Mouse (Mus musculus) lung, embryonic 14.5 days (tissue): Measurements from ENCODE around the gene Catsperd. TPM values are rescaled to one million over a fixed set of nuclear protein-coding genes. Genes with fewer than 3 reads are reported as not detected.

Experiments used
- ATAC-seq: fragments of 200-750 bp; cut with Nextera tagmentation; 2 replicates; pipeline ENCODE4 v1.8.0; 2017; ENCODE audit warnings: mild to moderate bottlenecking, moderate TSS enrichment, moderate library complexity; ENCODE audit not compliant: insufficient read depth
- DNase-seq: peaks from one replicate; pipeline ENCODE4 v3.0.0-alpha.2; 2015
- H3K27ac ChIP-seq: fragments of 300-500 bp; sonication (generic); 2 replicates; pipeline ENCODE4 v1.5.1; 2014; ENCODE audit warnings: low read depth, mild to moderate bottlenecking, moderate library complexity
- H3K27me3 ChIP-seq: fragments of 300-500 bp; sonication (generic); 2 replicates; pipeline ENCODE4 v1.6.1; 2014; ENCODE audit warnings: low read length, control low read depth; ENCODE audit not compliant: insufficient read depth
- H3K36me3 ChIP-seq: fragments of 300-500 bp; sonication (generic); 2 replicates; pipeline ENCODE4 v1.6.1; 2014; ENCODE audit warnings: control low read depth; ENCODE audit not compliant: insufficient read depth
- H3K4me1 ChIP-seq: fragments of 300-500 bp; sonication (generic); 2 replicates; pipeline ENCODE4 v1.6.1; 2014; ENCODE audit warnings: antibody characterized with exemption, control low read depth; ENCODE audit not compliant: insufficient read depth
- H3K4me2 ChIP-seq: fragments of 300-500 bp; sonication (generic); 2 replicates; pipeline ENCODE4 v1.6.1; 2014; ENCODE audit warnings: mild to moderate bottlenecking
- H3K4me3 ChIP-seq: fragments of 300-500 bp; sonication (generic); 2 replicates; pipeline ENCODE4 v1.5.1; 2014; ENCODE audit warnings: low read depth, low read length
- H3K9ac ChIP-seq: fragments of 300-500 bp; sonication (generic); 2 replicates; pipeline ENCODE4 v1.6.1; 2014
- H3K9me3 ChIP-seq: fragments of 300-500 bp; sonication (generic); 2 replicates; pipeline ENCODE4 v1.6.1; 2016; ENCODE audit warnings: low read depth, low read length, control low read depth
- CTCF ChIP-seq: IDR thresholded peaks from 2 replicates; pipeline ENCODE4 v1.5.1; 2016; ENCODE audit warnings: antibody characterized with exemption, low read depth
- WGBS: fragments of 180-500 bp; shearing (Covaris S2); extraction: QIAGEN DNeasy Blood & Tissue Kit; methylation state at CpG from one replicate; pipeline ENCODE4 v1.1.7; 2014; 5-methylcytosine and 5-hydroxymethylcytosine counted together
- polyA plus RNA-seq: library from polyadenylated mRNA; unstranded; fragments of >200 nt; fragmentation: Nextera tagmentation; extraction: Ambion mirVana; gene quantifications from 2 replicates; pipeline ENCODE4 v1.2.1, GENCODE M21; 2014

Gene Catsperd
- polyA plus RNA-seq, 1 experiment from 2014 or later = 0.57 TPM

GRCm38 (mm10) chr17:56683546-56684140 is 55.7 kb downstream of the Catsperd start:
- H3K27me3 ChIP-seq = no peaks in the 10 kb centered on the region
- no peak overlapping the region for H3K27ac ChIP-seq
- no peak overlapping the region for H3K9ac ChIP-seq
- no peak for ATAC-seq
- H3K9me3 ChIP-seq = no peaks in the 10 kb centered on the region
- H3K4me1 ChIP-seq = no peaks in the 10 kb centered on the region
- peaks cover 84% of the 10 kb centered on the region for H3K36me3 ChIP-seq
- H3K4me2 ChIP-seq = no peak overlapping the region
- no peak for DNase-seq
- H3K4me3 ChIP-seq = no peak overlapping the region
- 86% methylated on average over 5 of the region's 5 CpGs for WGBS
- TF ChIP-seq CTCF = no peak

- no peak overlapping the region for H3K9ac ChIP-seq
- no peak overlapping the region for H3K4me2 ChIP-seq
- DNase-seq (no peak), ATAC-seq (no peak)
- no peak for TF ChIP-seq CTCF
- WGBS = 78% methylated on average over 2 of the region's 2 CpGs
- no peaks in the 10 kb centered on the region for H3K9me3 ChIP-seq
- H3K4me3 ChIP-seq = no peak overlapping the region
- H3K4me1 ChIP-seq = no peaks in the 10 kb centered on the region
- no peak overlapping the region for H3K27ac ChIP-seq
- no peaks in the 10 kb centered on the region for H3K27me3 ChIP-seq
- H3K36me3 ChIP-seq = peaks cover 82% of the 10 kb centered on the region
Observed at GRCm38 (mm10) chr17:56684649-56685048, 56.7 kb downstream of the Catsperd start.

- no peak overlapping the region for H3K4me3 ChIP-seq
- H3K27ac ChIP-seq = no peak overlapping the region
- no peak for DNase-seq
- no peak for TF ChIP-seq CTCF
- no peak overlapping the region for H3K9ac ChIP-seq
- peaks cover 86% of the 10 kb centered on the region for H3K36me3 ChIP-seq
- ATAC-seq = no peak
- no peak overlapping the region for H3K4me2 ChIP-seq
- H3K9me3 ChIP-seq = no peaks in the 10 kb centered on the region
- no peaks in the 10 kb centered on the region for H3K4me1 ChIP-seq
- 88% methylated on average over 4 of the region's 4 CpGs for WGBS
- H3K27me3 ChIP-seq = no peaks in the 10 kb centered on the region
Observed at GRCm38 (mm10) chr17:56686801-56687200, 58.9 kb downstream of the Catsperd start.

- Histone ChIP-seq H3K27ac (no peak overlapping the region), H3K27me3 (no peaks in the 10 kb centered on the region), H3K36me3 (peaks cover 88% of the 10 kb centered on the region), H3K9me3 (no peaks in the 10 kb centered on the region), H3K4me2 (no peak overlapping the region), H3K4me3 (no peak overlapping the region), H3K9ac (no peak overlapping the region), H3K4me1 (no peaks in the 10 kb centered on the region)
- no peak for DNase-seq
- no peak for TF ChIP-seq CTCF
- ATAC-seq = no peak
Observed at GRCm38 (mm10) chr17:56688045-56688444, 60.1 kb downstream of the Catsperd start.

- Histone ChIP-seq H3K27me3 (no peaks in the 10 kb centered on the region), H3K36me3 (peaks cover 89% of the 10 kb centered on the region), H3K4me2 (no peak overlapping the region), H3K27ac (no peak overlapping the region), H3K4me3 (no peak overlapping the region), H3K9me3 (no peaks in the 10 kb centered on the region), H3K4me1 (no peaks in the 10 kb centered on the region), H3K9ac (no peak overlapping the region)
- TF ChIP-seq CTCF = no peak
- ATAC-seq = no peak
- WGBS = 83% methylated on average over 2 of the region's 2 CpGs
- no peak for DNase-seq
Observed at GRCm38 (mm10) chr17:56688689-56689088, 60.7 kb downstream of the Catsperd start.

- no peak overlapping the region for H3K9ac ChIP-seq
- no peaks in the 10 kb centered on the region for H3K4me1 ChIP-seq
- no peak overlapping the region for H3K4me2 ChIP-seq
- no peak for ATAC-seq
- no peak overlapping the region for H3K27ac ChIP-seq
- DNase-seq = no peak
- no peak overlapping the region for H3K4me3 ChIP-seq
- H3K27me3 ChIP-seq = no peaks in the 10 kb centered on the region
- no peaks in the 10 kb centered on the region for H3K9me3 ChIP-seq
- H3K36me3 ChIP-seq = peaks cover 87% of the 10 kb centered on the region
- WGBS = 62% methylated on average over 1 of the region's 1 CpGs
- TF ChIP-seq CTCF = no peak
Observed at GRCm38 (mm10) chr17:56693395-56693794, 65.5 kb downstream of the Catsperd start.

GRCm38 (mm10) chr17:56693851-56694310 is 65.9 kb downstream of the Catsperd start:
- Histone ChIP-seq H3K9me3 (no peaks in the 10 kb centered on the region), H3K27me3 (no peaks in the 10 kb centered on the region), H3K4me2 (no peak overlapping the region), H3K4me3 (no peak overlapping the region), H3K4me1 (no peaks in the 10 kb centered on the region), H3K36me3 (peaks cover 87% of the 10 kb centered on the region), H3K27ac (no peak overlapping the region), H3K9ac (no peak overlapping the region)
- DNase-seq (peak; percentile 87), ATAC-seq (peak; percentile 70)
- 0 out of 2 replicates have a peak, but pooled peaks have one; percentile 14 for TF ChIP-seq CTCF
- 59% methylated on average over 6 of the region's 6 CpGs for WGBS

GRCm38 (mm10) chr17:56700451-56700850 is 72.5 kb downstream of the Catsperd start:
- H3K4me3 ChIP-seq = no peak overlapping the region
- no peak overlapping the region for H3K4me2 ChIP-seq
- DNase-seq = no peak
- 55% methylated on average over 2 of the region's 2 CpGs for WGBS
- H3K9me3 ChIP-seq = no peaks in the 10 kb centered on the region
- H3K4me1 ChIP-seq = no peaks in the 10 kb centered on the region
- H3K27me3 ChIP-seq = no peaks in the 10 kb centered on the region
- H3K27ac ChIP-seq = no peak overlapping the region
- no peak for ATAC-seq
- H3K36me3 ChIP-seq = peaks cover 94% of the 10 kb centered on the region
- no peak for TF ChIP-seq CTCF
- H3K9ac ChIP-seq = no peak overlapping the region
